ENCODE assay signal across 25 mouse cellular contexts in the genomic region with DNA sequence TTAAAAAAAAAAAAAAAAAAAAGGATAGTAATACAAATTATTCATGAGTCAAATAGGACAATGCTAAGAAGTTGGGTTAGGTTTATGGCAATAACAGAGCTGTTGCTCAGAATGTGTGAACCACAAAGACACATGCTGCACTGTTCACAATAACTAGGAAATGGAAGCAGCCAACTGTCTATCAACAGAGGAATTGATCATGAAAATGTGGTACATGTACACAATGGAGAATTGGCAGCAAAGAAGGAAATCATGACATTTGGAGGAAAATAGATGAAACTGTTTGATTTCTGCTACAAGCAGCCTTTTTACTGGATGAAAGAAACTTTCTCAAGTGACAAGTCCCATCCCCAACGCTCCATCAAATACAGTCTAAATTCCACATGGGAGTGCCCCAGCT. TPM values are rescaled to one million over a fixed set of nuclear protein-coding genes. Genes with fewer than 3 reads are reported as not detected.
DNase-seq lines count a peak whose midpoint lies in the region; ATAC-seq and TF ChIP-seq lines count a peak whose summit lies in the region.
"Had no signal": no experiment of that assay in that cellular context is flagged by ENCODE, and none has a peak within 500 bp of the region (broad histone marks: within the 10 kb centered on the region; RNA-seq: fewer than 3 reads in every experiment).

No protein-coding gene starts in this region.

- DNase-seq in heart, adult 11 months: peak; percentile 9
- DNase-seq in layer of hippocampus, adult 2 months (ENCODE audit: low spot score in 2 of 2): peak; percentile 13 to 55
- no peak for DNase-seq in layer of hippocampus, postnatal 36 days
- no peak for DNase-seq in MEL (ENCODE audit: low read depth, low spot score)
- DNase-seq: adrenal gland, adult 2 months; adrenal gland, postnatal 10 days; adrenal gland, postnatal 25 days; B cell, adult 2 months; cerebellum, adult 11 months; cerebellum, adult 18-20 months; cerebellum, adult 8-10 months; cerebellum, adult 9-11 months; cerebellum, postnatal 14 days; cerebellum, postnatal 36 days; embryo, embryonic 11 days had no signal

- 0 out of 2 replicates have a peak, but pooled peaks cover 3% of the 10 kb centered on the region for H3K27me3 ChIP-seq in heart, embryonic 12.5 days (replicated peaks)
- peaks cover 4 to 8% of the 10 kb centered on the region in 2 experiments; a peak in 3 of 4 replicates for H3K27me3 ChIP-seq in MEL (ENCODE audit: control insufficient read depth in 1 of 2, insufficient read depth in 2 of 2, low read length in 2 of 2)
- H3K27me3 ChIP-seq: embryonic facial prominence, embryonic 13.5 days; embryonic facial prominence, embryonic 15.5 days; forebrain, embryonic 12.5 days had no signal

- no peak overlapping the region for H3K4me3 ChIP-seq in heart, embryonic 12.5 days
- H3K4me3 ChIP-seq in layer of hippocampus, adult 2 months: no peak overlapping the region
- H3K4me3 ChIP-seq in MEL (ENCODE audit: control insufficient read depth in 1 of 2, insufficient read depth in 1 of 2, low read depth in 2 of 2, low read length in 2 of 2): no peak overlapping the region
- H3K4me3 ChIP-seq: embryonic facial prominence, embryonic 13.5 days; embryonic facial prominence, embryonic 15.5 days; erythroblast, embryonic 14.5 days; forebrain, embryonic 10.5 days; forebrain, embryonic 12.5 days had no signal

- H3K4me2 ChIP-seq in heart, embryonic 12.5 days: no peak overlapping the region
- H3K4me2 ChIP-seq: embryonic facial prominence, embryonic 13.5 days; embryonic facial prominence, embryonic 15.5 days; forebrain, embryonic 12.5 days had no signal

- TF ChIP-seq CTCF in layer of hippocampus, adult 2 months (conservative IDR thresholded peaks at IDR 0.05): no peak
- no peak for TF ChIP-seq CTCF in MEL (IDR thresholded peaks at IDR 0.05 in 2 of 3, conservative IDR thresholded peaks at IDR 0.05 in 1 of 3; ENCODE audit: control insufficient read depth in 1 of 3, insufficient read depth in 1 of 3, low read depth in 2 of 3, low read length in 3 of 3, poor library complexity in 1 of 3, severe bottlenecking in 1 of 3)

- no peak for ATAC-seq in heart, embryonic 12.5 days (ENCODE audit: insufficient number of reproducible peaks, low FRiP score)
- ATAC-seq: CD4-positive, CD25-positive, alpha-beta regulatory T cell, adult 4 months; forebrain, embryonic 14.5 days; forebrain, embryonic 16.5 days had no signal

- 77% methylated on average over 1 of the region's 1 CpGs for WGBS in heart, embryonic 12.5 days

- no peaks in the 10 kb centered on the region for H3K79me2 ChIP-seq in MEL (ENCODE audit: control insufficient read depth, insufficient read depth, low read length, poor library complexity)

- no peaks in the 10 kb centered on the region for H3K4me1 ChIP-seq in heart, embryonic 12.5 days (replicated peaks)
- H3K4me1 ChIP-seq in MEL (ENCODE audit: control insufficient read depth in 1 of 2, insufficient read depth in 2 of 2, low read length in 2 of 2): peaks cover 0 to 4% of the 10 kb centered on the region in 2 experiments; a peak in 2 of 4 replicates
- H3K4me1 ChIP-seq: embryonic facial prominence, embryonic 13.5 days; embryonic facial prominence, embryonic 15.5 days; forebrain, embryonic 10.5 days; forebrain, embryonic 12.5 days had no signal

- H3K9me3 ChIP-seq in heart, embryonic 12.5 days (replicated peaks): no peaks in the 10 kb centered on the region
- no peaks in the 10 kb centered on the region for H3K9me3 ChIP-seq in MEL (replicated peaks; ENCODE audit: insufficient read depth, low read length)
- H3K9me3 ChIP-seq: embryonic facial prominence, embryonic 13.5 days; embryonic facial prominence, embryonic 15.5 days; forebrain, embryonic 10.5 days; forebrain, embryonic 12.5 days; G1E had no signal

- H3K36me3 ChIP-seq in heart, embryonic 12.5 days: no peaks in the 10 kb centered on the region
- H3K36me3 ChIP-seq in MEL (ENCODE audit: control insufficient read depth in 1 of 2, insufficient read depth in 2 of 2, low read length in 2 of 2): no peaks in the 10 kb centered on the region; a peak in 1 of 4 replicates
- H3K36me3 ChIP-seq: embryonic facial prominence, embryonic 13.5 days; embryonic facial prominence, embryonic 15.5 days; forebrain, embryonic 10.5 days; forebrain, embryonic 12.5 days; G1E had no signal

- no peak overlapping the region for H3K9ac ChIP-seq in heart, embryonic 12.5 days
- H3K9ac ChIP-seq in MEL (ENCODE audit: control insufficient read depth, low read depth, low read length, poor library complexity, severe bottlenecking): no peak overlapping the region
- H3K9ac ChIP-seq: embryonic facial prominence, embryonic 13.5 days; embryonic facial prominence, embryonic 15.5 days; forebrain, embryonic 12.5 days had no signal

- H3K27ac ChIP-seq in heart, embryonic 12.5 days (ENCODE audit: poor library complexity, severe bottlenecking): no peak overlapping the region
- H3K27ac ChIP-seq in layer of hippocampus, adult 2 months: no peak overlapping the region
- H3K27ac ChIP-seq in MEL (ENCODE audit: control insufficient read depth, low read depth, low read length): no peak overlapping the region
- H3K27ac ChIP-seq: embryonic facial prominence, embryonic 13.5 days; embryonic facial prominence, embryonic 15.5 days; forebrain, embryonic 10.5 days; forebrain, embryonic 12.5 days had no signal

- TF ChIP-seq RAD21 in MEL (IDR thresholded peaks at IDR 0.05; ENCODE audit: low read depth, low read length): no peak

- no peak for TF ChIP-seq EP300 in MEL (IDR thresholded peaks at IDR 0.05; ENCODE audit: low read depth in 1 of 2, low read length in 2 of 2)

- TF ChIP-seq POLR2A in MEL (IDR thresholded peaks at IDR 0.05; ENCODE audit: control insufficient read depth in 1 of 2, insufficient read depth in 1 of 2, low read depth in 1 of 2, low read length in 2 of 2, poor library complexity in 1 of 2): no peak

TF ChIP-seq in MEL, 35 proteins besides CTCF, POLR2A, EP300 and RAD21:
- TF ChIP-seq ZMIZ1 (IDR thresholded peaks at IDR 0.05; ENCODE audit: low read depth, low read length) (no peak), ZNF384 (IDR thresholded peaks at IDR 0.05; ENCODE audit: low read depth, low read length) (peak; percentile 3; the same call in 1 of the 2 replicates), NELFE (IDR thresholded peaks at IDR 0.05; ENCODE audit: low read depth, low read length) (no peak), ELF1 (IDR thresholded peaks at IDR 0.05; ENCODE audit: low read depth, low read length) (no peak), POLR2AphosphoS5 (IDR thresholded peaks at IDR 0.05; ENCODE audit: borderline replicate concordance, low read depth, low read length) (no peak)

RNA-seq across cellular contexts. Expression of a gene that starts 23.8 kb away (rescaled TPM):
- polyA plus RNA-seq in heart, embryonic 12.5 days (2016; fragmentation: Nextera tagmentation; extraction: Ambion mirVana): 1.5 and 2.1 TPM in 2 replicates
- total RNA-seq in layer of hippocampus, adult 2 months (2021): 10 to 100 TPM; 14.8 to 16.8 TPM
- 10 to 100 TPM; 17.5 to 17.8 TPM for total RNA-seq in layer of hippocampus, postnatal 36 days (2021)
- total RNA-seq in MEL (2012; rRNA removed): 3.8 and 4.5 TPM in 2 replicates
- polyA plus RNA-seq in MEL (2012; ENCODE audit: insufficient read depth in 1 of 2, insufficient read length in 2 of 2, low read depth in 1 of 2, low replicate concordance in 2 of 2, missing spikeins in 1 of 2): 1 to 10 TPM in 1 of 2 experiments, not detected in 1; 4.6 TPM

RNA-seq across cellular contexts. Expression of a gene that starts 58.5 kb away (rescaled TPM):
- polyA plus RNA-seq in heart, embryonic 12.5 days (2016; fragmentation: Nextera tagmentation; extraction: Ambion mirVana): 124 TPM in 2 replicates
- total RNA-seq in layer of hippocampus, adult 2 months (2021): 100 to 1,000 TPM; 105 to 106 TPM
- total RNA-seq in layer of hippocampus, postnatal 36 days (2021): 100 to 1,000 TPM; 101 to 107 TPM
- 331 and 352 TPM in 2 replicates for total RNA-seq in MEL (2012; rRNA removed)
- 100 to 1,000 TPM; 424 to 914 TPM for polyA plus RNA-seq in MEL (2012; ENCODE audit: insufficient read depth in 1 of 2, insufficient read length in 2 of 2, low read depth in 1 of 2, low replicate concordance in 2 of 2, missing spikeins in 1 of 2)

Comparison
In these comparisons a context has a peak if more than half of its experiments do, and no peak if none do; other contexts are left out.
1. DNase-seq: peak in heart, adult 11 months (single experiment) and layer of hippocampus, adult 2 months (2 of 2); none in layer of hippocampus, postnatal 36 days (0 of 2) and MEL (single experiment).